Mouse (Mus musculus) 416B (cell line): Measurements from ENCODE around the gene Lysmd1.

Source experiments
- DNase-seq: peaks from one replicate; pipeline ENCODE4 v3.0.0; 2011; ENCODE audit warnings: low read depth

Gene Lysmd1

GRCm38 (mm10) chr3:95174011-95174592, 40.2 kb downstream of the Lysmd1 start:
- DNase-seq = peak; percentile 73

GRCm38 (mm10) chr3:95176500-95176899, 42.6 kb downstream of the Lysmd1 start:
- no peak for DNase-seq

- DNase-seq = peak; percentile 26
Observed at GRCm38 (mm10) chr3:95177583-95177982, 43.7 kb downstream of the Lysmd1 start.

GRCm38 (mm10) chr3:95178948-95179347, 45.1 kb downstream of the Lysmd1 start:
- DNase-seq = no peak

GRCm38 (mm10) chr3:95179890-95180289, 46.0 kb downstream of the Lysmd1 start:
- peak; percentile 26 for DNase-seq

GRCm38 (mm10) chr3:95181841-95182240, 48.0 kb downstream of the Lysmd1 start:
- DNase-seq = no peak

GRCm38 (mm10) chr3:95184796-95185577, 51.1 kb downstream of the Lysmd1 start:
- DNase-seq = peak; percentile 50

- DNase-seq = no peak
Observed at GRCm38 (mm10) chr3:95186100-95186499, 52.2 kb downstream of the Lysmd1 start.

- DNase-seq = no peak
Observed at GRCm38 (mm10) chr3:95186888-95187287, 53.0 kb downstream of the Lysmd1 start.
